In genomic region chr19:46483701-46484328, GRCm38 (mm10) we compare ENCODE assay signal across 8 mouse cellular contexts. TPM values are rescaled to one million over a fixed set of nuclear protein-coding genes. Genes with fewer than 3 reads are reported as not detected.
A peak's percentile ranks its signal among the peaks of the same experiment; 100 is the strongest.
DNase-seq lines count a peak whose midpoint lies in the region; ATAC-seq and TF ChIP-seq lines count a peak whose summit lies in the region.

No protein-coding gene starts in this region.

- peaks cover 23% of the 10 kb centered on the region; the same call in 1 of the 2 replicates for H3K36me3 ChIP-seq in neural tube, embryonic 15.5 days

- intact Hi-C loops in heart, postnatal 10 days (cut with DNase I) = loop anchor here (1.0 to 2.0 kb wide), 2 partner anchors 16 to 25 kb away; no protein-coding TSS in a partner anchor

- peaks cover 43% of the 10 kb centered on the region for H3K4me1 ChIP-seq in neural tube, embryonic 15.5 days

- H3K4me3 ChIP-seq in layer of hippocampus, adult 2 months = no peak overlapping the region
- no peak overlapping the region for H3K4me3 ChIP-seq in neural tube, embryonic 15.5 days (replicated peaks)

- no peaks in the 10 kb centered on the region for H3K9me3 ChIP-seq in neural tube, embryonic 15.5 days (replicated peaks)

- H3K4me2 ChIP-seq in neural tube, embryonic 15.5 days = no peak overlapping the region

- no peaks in the 10 kb centered on the region for H3K27me3 ChIP-seq in neural tube, embryonic 15.5 days (replicated peaks)

- WGBS in neural tube, embryonic 15.5 days = 70% methylated on average over 15 of the region's 15 CpGs

- 0 out of 2 replicates have a peak, but pooled peaks have one; percentile 7 for TF ChIP-seq CTCF in layer of hippocampus, adult 2 months (conservative IDR thresholded peaks at IDR 0.05)

- H3K27ac ChIP-seq in layer of hippocampus, adult 2 months = peak overlapping the region; percentile 82
- peak overlapping the region; percentile 72 for H3K27ac ChIP-seq in neural tube, embryonic 15.5 days (replicated peaks)

- ATAC-seq in neural tube, embryonic 15.5 days (ENCODE audit: low FRiP score) = no peak

- peak; percentile 63 for DNase-seq in adrenal gland, adult 2 months
- no peak for DNase-seq in adrenal gland, adult 8-10 months
- DNase-seq in right cerebral cortex, adult 18-20 months = peak; percentile 67
- no peak for DNase-seq in right cerebral cortex, postnatal 14 days
- DNase-seq in heart, postnatal 10 days = peak; percentile 67 to 68
- peak; percentile 49 to 71 for DNase-seq in layer of hippocampus, adult 2 months (ENCODE audit: low spot score in 2 of 2)
- DNase-seq in embryo, embryonic 11 days = no peak

- H3K9ac ChIP-seq in neural tube, embryonic 15.5 days (replicated peaks) = no peak overlapping the region

RNA-seq across cellular contexts. Expression of gene Trim8, which starts 17.7 kb away (rescaled TPM):
- total RNA-seq in adrenal gland, adult 2 months (2021) = 10 to 100 TPM; 38.0 to 66.4 TPM
- 66.1 and 78.8 TPM in 2 replicates for polyA plus RNA-seq in adrenal gland, adult 2 months (2012; rRNA removed)
- total RNA-seq in adrenal gland, adult 8-10 months (2022) = 10 to 100 TPM; 46.6 to 69.0 (median 59.4) TPM
- 10 to 100 TPM; 49.9 to 50.6 TPM for total RNA-seq in heart, postnatal 10 days (2021)
- 100 to 1,000 TPM in 1 of 2 experiments, 10 to 100 TPM in 1; 99.9 to 108 TPM for total RNA-seq in layer of hippocampus, adult 2 months (2021)
- polyA plus RNA-seq in neural tube, embryonic 15.5 days (2015; fragmentation: Nextera tagmentation; extraction: Ambion mirVana) = 23.5 and 25.5 TPM in 2 replicates

Comparison
In these comparisons a context has a peak if more than half of its experiments do, and no peak if none do; other contexts are left out.
1. DNase-seq: peak in adrenal gland, adult 2 months (single experiment), right cerebral cortex, adult 18-20 months (single experiment), heart, postnatal 10 days (2 of 2) and layer of hippocampus, adult 2 months (2 of 2); none in adrenal gland, adult 8-10 months (single experiment), right cerebral cortex, postnatal 14 days (single experiment) and embryo, embryonic 11 days (single experiment).